Mouse (Mus musculus) small intestine, adult 2 months (tissue): ENCODE results near the gene Ablim2.

Experiments used
- CTCF ChIP-seq: fragments of 200-500 bp; IDR thresholded peaks from 2 replicates; pipeline ENCODE4 v1.5.1; 2012; ENCODE audit warnings: low read depth, mild to moderate bottlenecking, control low read depth, inconsistent platforms, low read length, moderate library complexity, mixed read lengths; ENCODE audit not compliant: insufficient replicate concordance, insufficient read length; ENCODE audit errors: extremely low read depth
- POLR2A ChIP-seq: fragments of 200-500 bp; IDR thresholded peaks from 2 replicates; pipeline ENCODE4 v1.6.1; 2012; ENCODE audit warnings: low read depth, mild to moderate bottlenecking, control low read depth, inconsistent platforms, low read length, moderate library complexity

DNA sequence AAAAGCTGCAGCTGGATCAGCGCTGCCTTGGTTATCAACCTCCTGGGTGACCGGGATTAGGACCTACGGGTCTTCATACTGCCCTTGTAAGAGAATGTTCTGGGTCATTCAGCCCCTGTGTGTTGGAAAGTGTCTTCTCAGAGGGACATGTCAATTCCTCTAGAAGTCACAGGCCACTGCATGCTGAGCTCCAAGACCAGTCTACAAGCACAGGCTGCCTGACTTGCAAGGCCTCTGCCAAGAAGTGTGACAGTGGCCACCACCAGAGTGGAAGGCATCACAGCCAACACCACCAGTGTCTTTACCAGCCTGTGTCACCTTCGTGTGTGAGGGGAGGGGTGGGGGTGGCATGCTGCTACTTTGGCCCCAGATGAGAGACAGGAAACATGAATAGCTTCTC lies 1.7 kb upstream of the Ablim2 start:
- no peak for TF ChIP-seq CTCF
- TF ChIP-seq POLR2A: no peak
